Comparison of ENCODE assay signal across 32 mouse cellular contexts in the genomic region with DNA sequence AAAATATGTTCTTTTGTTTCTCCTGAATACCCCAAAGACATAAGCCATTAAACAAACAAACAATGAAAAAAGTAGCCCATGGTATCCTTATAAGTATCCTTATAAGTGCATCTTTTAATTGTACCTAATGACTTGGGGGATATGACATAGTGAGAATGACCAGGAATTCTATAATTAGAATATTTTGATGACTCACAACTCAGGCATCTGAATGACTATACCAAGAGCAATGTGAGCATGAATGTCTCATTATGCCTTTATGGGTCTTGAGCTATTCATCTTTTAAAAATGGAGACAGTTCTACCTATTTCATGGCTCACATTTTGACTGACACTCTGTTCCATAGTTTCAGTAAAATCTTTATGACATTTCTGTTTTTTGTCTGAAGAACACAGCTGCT.
"Had no signal": no experiment of that assay in that cellular context is flagged by ENCODE, and none has a peak within 500 bp of the region (broad histone marks: within the 10 kb centered on the region; RNA-seq: fewer than 3 reads in every experiment).

No protein-coding gene starts in this region.

- ATAC-seq: liver, embryonic 12.5 days; liver, postnatal 0 days; lung, postnatal 0 days; midbrain, embryonic 13.5 days; midbrain, embryonic 15.5 days; midbrain, embryonic 16.5 days had no signal

- H3K4me2 ChIP-seq: limb, embryonic 12.5 days; limb, embryonic 13.5 days; limb, embryonic 15.5 days; liver, embryonic 11.5 days; liver, embryonic 12.5 days; liver, embryonic 13.5 days; liver, embryonic 15.5 days; lung, embryonic 14.5 days; lung, embryonic 15.5 days; midbrain, embryonic 11.5 days; midbrain, embryonic 12.5 days; midbrain, embryonic 13.5 days; midbrain, embryonic 15.5 days; neural tube, embryonic 12.5 days had no signal

- H3K9me3 ChIP-seq: limb, embryonic 10.5 days; limb, embryonic 12.5 days; limb, embryonic 13.5 days; limb, embryonic 15.5 days; liver, embryonic 12.5 days; liver, embryonic 13.5 days; liver, embryonic 15.5 days; lung, embryonic 15.5 days; midbrain, embryonic 10.5 days; midbrain, embryonic 12.5 days; midbrain, embryonic 13.5 days; midbrain, embryonic 15.5 days; neural tube, embryonic 12.5 days had no signal

- H3K27ac ChIP-seq: limb, embryonic 10.5 days; limb, embryonic 12.5 days; limb, embryonic 13.5 days; limb, embryonic 15.5 days; liver, embryonic 12.5 days; liver, embryonic 13.5 days; liver, embryonic 14.5 days; liver, embryonic 15.5 days; lung, embryonic 15.5 days; macrophage; midbrain, embryonic 10.5 days; midbrain, embryonic 12.5 days; midbrain, embryonic 13.5 days; midbrain, embryonic 15.5 days; neural tube, embryonic 12.5 days had no signal

- H3K36me3 ChIP-seq: limb, embryonic 10.5 days; limb, embryonic 12.5 days; limb, embryonic 13.5 days; limb, embryonic 15.5 days; liver, embryonic 12.5 days; liver, embryonic 13.5 days; liver, embryonic 15.5 days; lung, embryonic 15.5 days; midbrain, embryonic 10.5 days; midbrain, embryonic 12.5 days; midbrain, embryonic 13.5 days; midbrain, embryonic 15.5 days; neural tube, embryonic 12.5 days had no signal

- H3K4me3 ChIP-seq: limb, embryonic 10.5 days; limb, embryonic 12.5 days; limb, embryonic 13.5 days; limb, embryonic 15.5 days; liver, embryonic 12.5 days; liver, embryonic 13.5 days; liver, embryonic 15.5 days; lung, embryonic 15.5 days; megakaryocyte, embryonic 14.5 days; midbrain, embryonic 10.5 days; midbrain, embryonic 12.5 days; midbrain, embryonic 13.5 days; midbrain, embryonic 15.5 days; myocyte; neural tube, embryonic 12.5 days had no signal

- H3K27me3 ChIP-seq: limb, embryonic 12.5 days; limb, embryonic 13.5 days; limb, embryonic 15.5 days; liver, embryonic 12.5 days; liver, embryonic 13.5 days; liver, embryonic 15.5 days; lung, embryonic 15.5 days; megakaryocyte, embryonic 14.5 days; midbrain, embryonic 12.5 days; midbrain, embryonic 13.5 days; midbrain, embryonic 15.5 days; neural tube, embryonic 12.5 days had no signal

- DNase-seq: left cerebral cortex, postnatal 4 days; liver; liver, embryonic 13.5 days; liver, postnatal 0 days; lung, adult 18-20 months; lung, adult 2 months; lung, embryonic 14.5 days; lung, postnatal 10 days; lung, postnatal 14 days; lung, postnatal 36 days; lung, postnatal 4 days; midbrain, embryonic 14.5 days had no signal

- H3K9ac ChIP-seq: limb, embryonic 12.5 days; limb, embryonic 13.5 days; limb, embryonic 15.5 days; liver, embryonic 12.5 days; liver, embryonic 13.5 days; liver, embryonic 14.5 days; liver, embryonic 15.5 days; liver, postnatal 0 days; lung, embryonic 14.5 days; lung, embryonic 15.5 days; midbrain, embryonic 12.5 days; midbrain, embryonic 13.5 days; midbrain, embryonic 15.5 days; neural tube, embryonic 12.5 days had no signal

- H3K4me1 ChIP-seq: limb, embryonic 10.5 days; limb, embryonic 12.5 days; limb, embryonic 13.5 days; limb, embryonic 15.5 days; liver, embryonic 12.5 days; liver, embryonic 13.5 days; liver, embryonic 15.5 days; lung, embryonic 15.5 days; megakaryocyte, embryonic 14.5 days; midbrain, embryonic 10.5 days; midbrain, embryonic 12.5 days; midbrain, embryonic 13.5 days; midbrain, embryonic 15.5 days; neural tube, embryonic 12.5 days had no signal
